Mouse (Mus musculus): Measurements from ENCODE around the gene Rdh5.

The Rdh5 gene

GRCm38 (mm10) chr10:128929638-128930378, 7.1 kb upstream of the Rdh5 start:
- DNase-seq (ENCODE audit: low spot score): no peak

DNA sequence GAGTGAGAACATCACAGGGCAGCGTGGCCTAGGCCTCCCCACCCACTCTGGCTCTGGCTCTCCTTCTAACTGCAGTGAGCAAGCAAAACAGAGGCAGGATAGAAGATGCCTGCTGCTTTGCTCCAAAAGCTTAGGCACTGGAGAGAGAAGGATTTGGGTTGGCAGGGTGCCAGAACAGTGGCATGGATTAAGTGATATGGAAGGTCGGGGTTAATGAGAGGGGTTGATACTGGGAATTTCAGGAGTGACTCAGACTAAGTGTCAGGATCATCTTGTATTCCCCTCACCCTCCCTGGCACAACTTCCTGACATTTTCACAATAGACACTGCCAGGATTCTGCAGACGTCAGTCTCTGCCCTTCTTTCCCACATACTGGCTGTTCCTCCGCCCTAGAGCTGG, 5.7 kb upstream of the Rdh5 start:
- DNase-seq (ENCODE audit: low spot score): no peak

- DNase-seq (ENCODE audit: low spot score): no peak
These were observed 1.2 kb upstream of the Rdh5 start, which contains the start of gene Bloc1s1 for GRCm38 (mm10) chr10:128923935-128924334. Gene Bloc1s1 (minus strand): TSS chr10:128924035.

- DNase-seq (ENCODE audit: low spot score): peak; percentile 88
These were observed 464 bp upstream of the Rdh5 start for GRCm38 (mm10) chr10:128923013-128923691.

DNA sequence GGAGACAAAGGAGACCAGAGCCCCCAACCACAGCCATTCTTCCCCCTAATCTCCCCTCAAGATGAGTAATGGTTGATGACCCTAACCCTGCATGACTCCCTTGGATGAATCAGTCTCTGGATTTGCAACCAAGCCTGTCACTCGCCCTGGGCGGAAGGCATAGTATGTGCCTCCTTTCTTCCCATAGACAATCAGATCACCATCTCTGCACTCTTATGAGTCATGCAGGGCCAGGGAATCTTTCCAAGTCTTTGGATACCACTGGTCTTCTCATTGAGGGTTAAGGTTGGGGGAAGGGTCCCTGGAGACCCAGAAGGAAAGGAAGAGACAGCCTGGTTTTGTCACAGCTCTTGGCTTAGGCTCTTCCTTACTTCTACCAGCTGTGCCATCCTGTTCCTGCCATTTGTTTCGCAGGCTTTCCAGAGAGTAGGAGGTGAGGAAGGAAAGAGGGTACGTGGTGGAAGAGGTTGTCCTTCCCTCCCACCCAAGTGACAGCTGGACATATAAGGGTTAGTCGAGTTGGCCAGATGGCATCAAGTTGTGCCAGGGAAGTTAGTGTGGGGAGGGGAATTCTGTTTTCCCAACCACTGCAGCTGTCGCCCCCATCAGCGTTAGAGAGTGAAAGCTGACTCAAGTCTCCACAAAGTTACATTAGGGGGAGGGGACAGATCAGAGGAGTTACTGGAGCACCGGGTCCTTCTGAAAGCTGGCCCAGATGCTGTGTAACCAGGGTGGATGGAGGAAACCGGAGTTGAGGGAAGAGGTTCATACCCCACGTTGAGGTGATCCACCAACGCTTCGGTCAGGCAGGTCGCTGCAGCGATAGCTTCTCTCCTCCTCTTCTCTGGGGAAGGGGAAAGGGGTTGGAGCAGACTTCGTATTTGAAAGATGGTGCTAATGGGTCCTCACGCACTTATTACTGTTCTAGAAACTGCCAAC, 536 bp downstream of the Rdh5 start:
- no peak for DNase-seq (ENCODE audit: low spot score)

DNA sequence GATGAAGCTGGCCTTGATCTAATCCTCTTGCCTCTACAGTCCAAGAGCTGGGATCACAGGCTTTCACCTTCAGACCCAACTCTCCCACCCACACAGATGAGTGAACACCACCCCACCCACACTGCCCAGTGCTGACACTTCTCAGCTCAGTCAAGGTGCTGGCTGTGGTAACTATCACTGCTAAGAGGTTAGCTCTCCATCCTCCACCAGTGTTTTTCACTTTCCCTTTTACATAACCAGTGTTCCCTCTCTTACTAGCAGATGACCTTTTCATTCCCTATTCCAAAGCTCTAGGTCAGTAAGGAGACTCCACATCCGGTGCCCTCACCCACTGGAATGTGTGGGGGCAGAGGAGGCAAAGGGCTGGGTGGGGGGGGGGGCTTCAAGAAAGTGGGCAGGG, 1.4 kb downstream of the Rdh5 start:
- DNase-seq (ENCODE audit: low spot score): no peak

DNA sequence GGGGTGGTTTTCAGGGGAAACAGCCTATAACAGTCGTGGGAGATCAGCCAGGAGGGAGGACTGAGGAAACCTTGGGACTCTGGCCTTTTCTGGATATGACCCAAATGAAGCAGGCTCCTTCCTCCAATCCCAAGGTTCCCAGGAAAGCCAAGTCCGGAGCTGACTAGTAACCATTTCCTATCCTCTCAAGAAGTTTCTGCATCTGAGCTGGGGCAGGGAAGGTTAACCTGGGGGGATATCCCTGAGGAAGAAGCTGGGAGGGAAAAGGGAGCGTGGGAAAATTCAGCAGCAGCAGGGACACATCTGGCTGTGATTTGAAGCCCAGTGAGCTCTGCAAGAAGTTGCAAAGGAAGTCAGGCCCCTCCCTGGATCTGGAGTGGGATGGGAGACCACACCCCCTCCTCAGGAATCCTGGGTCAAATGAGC, 1.9 kb downstream of the Rdh5 start:
- no peak for DNase-seq (ENCODE audit: low spot score)

DNA sequence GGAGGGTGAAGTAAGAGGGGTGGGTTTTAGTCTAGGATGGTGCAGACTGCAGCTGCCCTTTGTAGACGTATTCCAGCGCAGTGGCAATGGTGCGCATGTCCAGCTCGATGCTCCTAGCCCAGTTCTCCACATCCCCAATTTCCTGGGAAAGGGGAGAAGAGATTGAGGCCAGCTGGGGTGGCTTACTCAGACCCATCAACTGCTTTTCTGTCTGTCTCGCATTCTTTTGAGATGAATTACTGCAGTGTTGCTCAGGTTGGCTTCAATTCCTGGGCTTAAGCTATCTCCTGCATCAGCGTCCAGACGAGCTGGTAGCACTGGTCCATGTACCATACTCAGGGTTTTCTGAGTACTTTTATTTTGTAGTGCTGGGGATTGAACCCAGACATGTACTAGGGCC, 2.7 kb downstream of the Rdh5 start:
- DNase-seq (ENCODE audit: low spot score): no peak

DNA sequence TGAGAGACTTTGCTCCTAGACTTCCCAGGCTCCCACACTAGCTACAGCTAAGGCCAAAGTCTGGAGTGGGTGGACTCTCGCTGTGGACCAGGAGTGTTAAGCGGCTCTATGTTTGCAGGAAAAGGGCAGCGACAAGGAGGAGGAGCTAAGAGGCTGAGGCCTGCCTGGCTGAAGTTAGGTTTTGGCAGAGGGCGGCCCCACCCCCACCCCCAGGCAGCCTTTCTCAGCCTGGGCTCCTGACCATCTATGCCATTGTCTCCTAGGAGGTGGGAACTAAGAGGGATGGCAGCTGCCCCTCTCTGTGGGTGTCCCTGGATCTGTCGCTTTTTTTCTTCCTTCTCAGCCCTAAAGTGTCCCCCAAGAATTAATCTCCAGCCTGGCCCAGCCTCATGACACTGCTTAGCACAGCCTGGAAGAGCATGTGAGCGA, 3.5 kb downstream of the Rdh5 start:
- no peak for DNase-seq (ENCODE audit: low spot score)

- DNase-seq (ENCODE audit: low spot score): no peak
These were observed 4.4 kb downstream of the Rdh5 start for GRCm38 (mm10) chr10:128918246-128918645.

GRCm38 (mm10) chr10:128917400-128917799, 5.3 kb downstream of the Rdh5 start:
- DNase-seq (ENCODE audit: low spot score): no peak

GRCm38 (mm10) chr10:128916665-128917064, 6.0 kb downstream of the Rdh5 start:
- DNase-seq (ENCODE audit: low spot score): no peak

- DNase-seq (ENCODE audit: low spot score): no peak
These were observed 7.1 kb downstream of the Rdh5 start for GRCm38 (mm10) chr10:128915550-128915949.

DNA sequence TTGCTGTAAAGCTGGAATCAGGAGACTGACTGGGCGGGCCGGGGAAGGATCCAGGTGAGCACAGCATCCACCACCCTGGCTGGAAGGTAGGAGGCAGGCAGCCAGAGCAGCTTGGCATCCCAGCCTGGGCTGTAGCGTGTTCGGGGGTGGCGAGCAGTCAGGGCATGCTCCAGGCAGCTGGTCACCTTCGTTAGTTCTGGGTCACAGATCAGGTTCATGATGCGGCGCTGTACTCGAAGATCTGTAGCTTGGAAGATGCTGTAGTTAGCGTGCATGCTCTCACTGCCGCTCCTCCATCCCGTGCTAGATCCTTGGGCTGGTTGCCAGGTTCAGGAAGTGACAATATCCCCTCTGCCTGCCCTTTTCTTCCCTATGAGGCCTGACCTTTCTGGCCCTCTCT, 9.0 kb downstream of the Rdh5 start:
- DNase-seq (ENCODE audit: low spot score): no peak

DNA sequence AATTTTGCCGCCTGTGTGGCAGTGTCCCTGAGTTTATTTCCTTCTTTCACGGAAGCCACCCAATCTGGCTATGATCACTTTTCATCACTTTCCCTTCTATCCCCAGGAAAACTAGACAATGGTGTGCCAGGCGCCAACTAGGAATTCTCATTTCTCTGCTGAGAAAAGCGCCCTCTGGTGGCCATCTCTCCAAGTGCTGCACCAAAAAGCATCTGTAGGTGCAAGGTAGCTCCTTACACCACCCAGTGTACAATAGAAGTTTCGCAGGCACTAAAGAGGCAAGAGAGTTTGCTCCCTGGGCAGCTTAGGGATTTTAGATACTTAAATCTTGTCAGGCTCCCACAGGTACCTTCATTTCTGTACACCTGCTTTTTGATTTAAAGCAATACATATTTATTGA, 9.5 kb downstream of the Rdh5 start:
- peak; percentile 98 for DNase-seq (ENCODE audit: low spot score)

DNA sequence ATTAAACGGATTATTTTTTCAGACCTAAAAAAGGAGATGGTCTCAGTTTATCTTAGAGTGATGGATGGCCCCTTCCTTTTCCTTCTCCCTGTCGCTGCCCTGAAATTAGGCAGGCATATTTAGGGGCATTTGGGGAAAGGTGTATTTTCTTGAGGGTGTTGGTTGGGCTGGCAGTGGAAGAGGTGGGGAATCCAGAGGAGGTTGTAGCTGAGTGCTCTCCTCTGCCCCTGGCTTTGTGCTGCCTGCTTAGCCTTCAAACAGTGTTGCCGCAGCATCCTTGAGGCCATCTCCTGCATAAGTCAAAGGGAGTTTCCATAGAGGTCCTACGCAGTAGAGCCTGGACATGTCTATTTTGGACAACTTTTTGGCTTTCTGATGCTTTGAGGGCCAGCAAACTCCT, 9.9 kb downstream of the Rdh5 start:
- DNase-seq (ENCODE audit: low spot score): no peak

DNA sequence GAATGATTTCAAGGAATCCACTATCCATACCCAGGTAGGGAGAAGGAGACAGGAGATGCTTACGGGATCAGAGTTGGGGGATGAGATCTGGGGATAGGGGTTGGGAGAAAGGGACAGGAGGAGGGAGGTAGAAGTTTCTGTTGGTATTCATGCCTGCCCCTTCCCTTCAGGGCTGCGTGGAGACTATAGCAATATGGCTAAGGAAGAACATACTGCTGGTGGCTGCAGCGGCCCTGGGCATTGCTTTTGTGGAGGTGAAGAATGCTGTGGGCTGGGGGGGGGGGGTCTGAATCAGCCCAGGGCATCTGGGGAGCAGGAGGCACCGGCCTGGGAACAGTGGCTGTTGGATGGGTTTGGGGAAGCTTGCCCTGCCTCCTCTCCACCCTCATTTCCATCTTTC, 10.4 kb downstream of the Rdh5 start:
- no peak for DNase-seq (ENCODE audit: low spot score)

DNA sequence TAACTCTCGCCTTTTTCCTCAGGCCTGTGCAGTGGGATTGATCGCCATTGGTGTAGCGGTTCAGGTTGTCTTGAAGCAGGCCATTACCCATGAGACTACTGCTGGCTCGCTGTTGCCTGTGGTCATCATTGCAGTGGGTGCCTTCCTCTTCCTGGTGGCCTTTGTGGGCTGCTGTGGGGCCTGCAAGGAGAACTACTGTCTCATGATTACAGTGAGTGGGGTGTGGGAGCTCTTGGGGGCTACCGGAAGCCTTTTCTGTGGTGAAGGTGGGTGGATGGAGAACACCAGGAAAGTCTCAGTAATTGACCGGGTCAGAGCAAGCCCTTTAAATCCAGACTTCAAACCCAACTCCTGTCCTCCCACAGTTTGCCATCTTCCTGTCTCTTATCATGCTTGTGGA, 11.3 kb downstream of the Rdh5 start:
- DNase-seq (ENCODE audit: low spot score): no peak

DNA sequence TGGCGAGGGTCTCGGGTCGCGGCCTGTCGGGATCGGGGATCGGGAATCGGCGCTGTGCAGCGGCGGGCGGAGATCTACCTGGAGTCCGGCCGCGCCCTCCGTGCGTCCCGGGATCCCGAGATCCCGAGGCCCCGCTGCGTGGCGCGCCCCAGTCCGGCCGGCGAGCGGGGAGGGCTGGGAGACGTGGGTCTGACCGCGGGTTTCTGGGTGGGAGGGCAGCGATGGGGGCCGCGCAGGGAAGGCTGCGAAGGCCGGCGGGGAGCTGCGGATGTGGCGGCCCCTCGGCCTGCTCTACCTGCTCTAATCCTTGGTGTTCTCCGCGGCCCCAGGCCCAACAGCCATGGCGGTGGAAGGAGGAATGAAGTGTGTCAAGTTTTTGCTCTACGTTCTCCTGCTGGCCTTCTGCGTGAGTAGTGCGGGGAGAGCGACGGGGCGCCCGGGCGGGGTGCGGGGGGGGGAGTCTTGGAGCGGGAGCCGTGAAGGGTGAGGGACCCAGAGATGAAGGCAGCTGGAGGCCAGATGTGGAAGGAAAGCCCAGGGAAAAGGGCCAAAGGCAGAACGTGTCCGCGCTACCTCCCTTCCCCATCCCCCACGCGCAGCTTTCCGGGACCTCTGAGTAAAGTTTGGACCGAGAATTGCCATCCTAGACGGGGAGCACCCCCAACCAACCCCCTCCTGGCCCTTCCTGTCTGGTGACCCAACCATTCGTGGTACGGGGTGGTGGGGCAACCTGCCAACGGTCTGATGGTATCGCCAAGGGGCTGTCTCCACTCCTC, 12.4 kb downstream of the Rdh5 start:
- peak; percentile 36 for DNase-seq (ENCODE audit: low spot score)

DNA sequence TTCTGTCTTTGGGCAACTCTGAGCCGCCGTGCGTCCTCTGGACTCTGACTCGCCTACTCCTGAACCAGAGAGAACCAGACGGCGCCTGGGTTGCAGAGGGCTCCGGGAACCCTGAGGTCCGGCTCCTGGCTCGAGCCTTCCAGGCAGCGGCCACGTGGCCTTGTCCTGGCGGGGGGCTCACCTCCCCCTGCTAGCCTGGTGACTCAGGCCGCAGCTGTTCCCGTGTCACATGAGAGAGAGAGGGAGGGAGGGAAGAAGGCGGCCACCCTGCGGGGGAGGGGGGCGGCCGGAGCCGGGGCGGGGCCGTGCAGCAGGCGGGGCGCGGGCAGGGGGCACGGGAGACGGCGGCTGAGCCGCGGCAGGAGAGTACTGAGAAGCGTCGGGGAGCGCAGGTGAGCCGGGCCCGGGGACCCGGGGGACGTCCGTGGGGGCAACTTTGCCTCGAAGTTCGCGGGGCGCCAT, 13.1 kb downstream of the Rdh5 start:
- DNase-seq (ENCODE audit: low spot score): peak; percentile 80

GRCm38 (mm10) chr10:128908778-128909448, 13.8 kb downstream of the Rdh5 start:
- peak; percentile 53 for DNase-seq (ENCODE audit: low spot score)

All from retina, embryonic 14.5 days (tissue).